Mouse (Mus musculus) spleen, adult 12 weeks (tissue): ENCODE data around the gene Nxpe4.
"Not testable (repeated sequence)": the region's sequence is repeated elsewhere in the genome, so short reads cannot be mapped to it uniquely, and the experiment has no call there.

Source experiments
- DNase-seq: peaks from one replicate; pipeline ENCODE4 v3.0.0; 2022; ENCODE audit warnings: low spot score

The Nxpe4 gene

DNA sequence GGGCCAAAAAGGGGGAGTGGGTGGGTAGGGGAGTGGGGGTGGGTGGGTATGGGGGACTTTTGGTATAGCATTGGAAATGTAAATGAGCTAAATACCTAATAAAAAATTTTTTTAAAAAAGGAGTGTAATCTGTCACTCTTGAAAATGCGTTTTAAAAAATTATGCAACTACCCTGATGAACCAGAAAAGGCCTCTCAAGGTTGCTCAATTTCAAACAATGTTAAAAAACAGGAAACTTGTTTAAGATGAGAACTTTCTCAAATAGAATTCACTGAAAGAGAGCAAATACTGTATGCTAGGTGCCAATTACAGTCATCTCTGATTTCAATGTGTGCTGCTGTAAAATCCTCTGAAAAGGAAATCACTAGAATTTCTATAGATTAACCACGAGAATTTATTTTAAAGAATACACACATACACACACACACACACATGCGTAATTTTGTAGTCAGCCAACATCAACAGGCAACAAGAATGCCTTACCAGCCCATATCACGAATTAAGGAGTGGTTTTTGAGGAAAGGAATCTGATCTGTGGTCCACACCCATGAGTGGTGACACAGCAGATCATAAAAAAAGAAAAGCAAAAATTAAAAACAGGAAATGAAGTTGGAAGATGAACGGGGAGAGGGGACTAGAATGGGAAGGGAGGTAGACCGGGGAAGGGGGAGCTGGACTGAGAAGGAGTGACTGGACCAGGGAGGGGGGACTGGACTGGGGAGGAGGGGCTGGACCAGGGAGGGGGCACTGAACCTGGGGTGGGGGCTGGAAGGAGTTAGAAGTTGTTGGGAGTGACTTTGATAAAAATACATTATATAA is 248.6 kb downstream of the Nxpe4 start:
- no peak for DNase-seq

DNA sequence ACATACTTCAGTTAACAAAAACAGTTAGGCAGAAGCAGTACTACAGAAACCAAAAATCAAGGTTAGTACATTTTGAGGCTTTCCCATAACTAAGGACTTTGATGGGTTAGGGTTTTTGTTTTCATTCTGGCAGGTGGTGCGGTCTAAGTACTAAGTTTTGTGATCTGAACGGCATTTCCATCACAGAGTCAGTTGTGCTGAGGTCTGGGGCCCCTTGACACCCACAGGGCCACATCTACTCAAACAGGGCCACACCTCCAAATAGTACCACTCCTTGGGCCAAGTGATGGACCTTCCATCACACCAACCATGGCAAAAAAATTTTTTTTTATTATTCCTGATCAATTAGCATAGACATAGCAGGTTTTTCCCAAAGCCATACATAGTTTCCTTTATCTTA is 251.8 kb downstream of the Nxpe4 start:
- no peak for DNase-seq

DNA sequence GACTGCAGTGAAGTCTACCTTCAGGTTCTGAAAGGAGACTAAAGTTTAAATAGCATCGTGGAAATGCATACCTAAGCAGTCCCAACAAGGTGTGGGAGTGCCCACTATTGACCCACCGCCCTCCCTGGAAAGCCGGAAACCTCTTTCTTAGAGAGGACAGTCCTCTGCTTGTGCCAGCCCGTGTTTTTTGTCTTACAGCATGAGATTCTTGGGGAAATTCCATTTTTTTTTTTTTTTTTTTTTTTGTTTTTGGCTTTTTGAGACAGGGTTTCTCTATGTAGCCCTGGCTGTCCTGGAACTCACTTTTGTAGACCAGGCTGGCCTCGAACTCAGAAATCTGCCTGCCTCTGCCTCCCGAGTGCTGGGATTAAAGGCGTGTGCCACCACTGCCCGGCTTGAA is 255.5 kb downstream of the Nxpe4 start:
- DNase-seq, result not testable (repeated sequence)

DNA sequence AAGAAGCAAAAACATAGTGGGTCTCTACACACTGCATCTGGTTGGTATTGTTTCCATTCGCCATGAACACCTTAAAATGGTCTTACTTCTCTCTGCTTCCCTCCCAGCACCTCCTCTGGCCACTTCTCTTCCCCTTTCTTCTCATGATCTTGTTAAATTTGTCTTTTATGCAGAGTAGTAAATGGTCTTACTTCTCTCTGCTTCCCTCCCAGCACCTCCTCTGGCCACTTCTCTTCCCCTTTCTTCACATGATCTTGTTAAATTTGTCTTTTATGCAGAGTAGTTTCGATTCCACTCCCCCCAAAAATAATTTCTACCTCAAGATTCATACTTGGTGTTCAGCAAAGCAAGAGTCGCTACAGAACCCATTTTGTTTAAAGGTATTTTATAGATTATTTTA is 256.2 kb downstream of the Nxpe4 start:
- DNase-seq, result no peak

DNA sequence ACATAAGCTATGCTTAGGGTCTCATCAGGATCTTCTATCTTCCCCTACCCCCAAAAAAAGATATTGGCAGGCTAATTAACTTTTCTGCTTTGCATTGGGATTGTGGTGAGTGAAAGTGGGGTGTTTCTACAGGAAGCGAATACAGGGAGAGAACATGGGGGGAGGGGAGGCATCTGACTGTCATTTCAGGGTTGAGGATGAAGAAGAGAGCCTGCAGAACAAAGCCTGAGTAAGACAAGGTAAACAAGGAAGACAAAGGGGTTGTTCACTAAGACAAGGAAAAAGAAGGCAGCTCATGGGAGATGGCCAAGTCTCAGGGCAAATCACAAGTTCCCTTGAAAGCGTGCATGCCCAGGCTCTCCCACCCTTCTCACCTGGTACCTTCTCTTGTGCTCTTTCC is 256.6 kb downstream of the Nxpe4 start:
- no peak for DNase-seq

DNA sequence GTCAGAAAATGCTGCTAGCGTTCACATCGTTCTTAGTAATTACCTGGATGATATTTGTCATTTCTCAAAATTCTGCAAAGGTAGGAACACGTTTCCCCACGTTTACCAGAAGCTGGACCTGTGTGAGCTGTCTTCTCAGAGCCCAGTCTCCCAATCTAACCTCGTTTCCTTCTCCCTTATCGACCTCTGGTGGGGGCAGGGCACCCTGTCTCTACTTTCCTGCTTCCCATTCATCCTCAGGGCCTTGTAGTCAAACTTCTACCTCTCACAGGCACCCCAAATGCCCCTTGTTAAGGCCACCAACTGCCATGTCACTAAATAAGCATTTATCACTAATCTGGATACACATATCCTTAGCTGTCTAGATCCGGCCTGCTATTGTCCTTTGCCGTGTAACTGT is 257.0 kb downstream of the Nxpe4 start:
- no peak for DNase-seq

DNA sequence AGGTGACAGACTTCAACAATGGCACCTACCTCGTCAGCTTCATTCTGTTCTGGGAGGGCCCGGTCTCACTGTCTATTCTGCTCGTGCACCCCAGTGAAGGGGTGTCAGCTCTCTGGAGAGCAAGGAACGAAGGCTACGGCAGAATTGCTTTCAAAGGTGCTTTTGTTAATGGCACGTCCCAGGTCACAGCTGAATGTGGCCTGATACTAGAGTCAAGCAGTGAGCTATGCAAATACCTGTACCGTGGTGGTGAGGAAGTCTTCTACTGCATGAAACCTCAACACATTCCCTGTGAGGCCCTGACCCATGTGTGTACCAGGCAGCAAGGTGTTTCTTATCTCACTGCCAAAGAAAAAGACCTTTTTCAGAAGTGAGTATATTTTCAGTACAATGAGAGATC is 258.6 kb downstream of the Nxpe4 start:
- no peak for DNase-seq

DNA sequence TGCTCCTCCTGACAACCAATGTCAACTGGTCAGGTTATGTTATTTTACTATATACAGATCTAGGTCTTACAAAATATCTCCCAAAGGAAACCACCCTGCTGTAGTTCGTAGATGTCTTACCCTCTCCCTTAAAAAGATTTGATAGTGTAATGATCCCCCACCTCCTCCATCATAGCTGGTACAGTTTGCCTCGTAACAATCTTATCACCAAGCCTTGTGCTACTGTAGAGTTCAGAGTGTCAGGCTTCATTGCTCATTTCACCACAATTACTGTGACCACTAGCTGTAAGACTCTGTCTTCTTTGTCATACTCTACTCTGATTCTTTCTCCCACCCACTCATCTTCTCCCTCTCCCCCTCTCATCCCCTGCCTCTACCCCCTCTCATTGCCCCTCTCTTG is 259.2 kb downstream of the Nxpe4 start:
- DNase-seq, result no peak

DNA sequence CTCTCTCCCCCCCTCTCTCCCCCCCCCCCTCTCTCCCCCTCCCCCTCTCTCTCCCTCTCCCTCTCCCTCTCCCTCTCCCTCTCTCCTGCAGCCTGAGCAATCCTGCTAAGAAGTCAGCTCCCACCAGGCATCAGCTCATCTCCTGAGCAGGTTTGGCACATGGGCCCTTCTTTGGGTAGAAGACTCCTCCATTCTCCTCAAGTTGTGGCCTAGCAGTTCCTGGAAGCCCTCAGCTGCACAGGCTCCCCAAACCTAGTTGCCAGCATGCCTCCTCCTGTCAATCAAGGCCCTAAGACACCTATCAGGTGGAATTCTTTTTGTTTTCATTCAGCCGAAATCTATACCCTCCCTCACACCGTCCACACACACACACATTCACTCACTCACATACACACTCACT is 259.7 kb downstream of the Nxpe4 start:
- no peak for DNase-seq

DNA sequence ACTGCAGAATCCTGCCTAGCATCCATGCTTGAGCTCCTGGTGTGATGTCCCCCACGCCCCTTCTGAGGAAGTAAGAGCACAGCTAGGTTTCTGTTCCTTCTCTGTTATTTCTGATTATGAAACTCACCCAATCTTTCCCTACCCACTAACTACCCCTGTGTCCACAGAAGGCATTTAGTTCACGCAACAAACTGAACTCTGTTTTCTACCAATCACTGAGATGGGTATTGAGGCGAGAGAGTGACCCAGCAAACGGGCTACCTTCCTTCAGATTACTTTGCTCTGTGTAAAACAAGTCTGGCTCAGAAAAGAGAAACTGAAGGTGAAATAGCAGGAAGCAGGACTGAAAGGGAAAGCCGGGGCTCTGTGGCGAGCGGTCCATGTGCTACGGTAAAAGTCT is 260.6 kb downstream of the Nxpe4 start:
- no peak for DNase-seq

DNA sequence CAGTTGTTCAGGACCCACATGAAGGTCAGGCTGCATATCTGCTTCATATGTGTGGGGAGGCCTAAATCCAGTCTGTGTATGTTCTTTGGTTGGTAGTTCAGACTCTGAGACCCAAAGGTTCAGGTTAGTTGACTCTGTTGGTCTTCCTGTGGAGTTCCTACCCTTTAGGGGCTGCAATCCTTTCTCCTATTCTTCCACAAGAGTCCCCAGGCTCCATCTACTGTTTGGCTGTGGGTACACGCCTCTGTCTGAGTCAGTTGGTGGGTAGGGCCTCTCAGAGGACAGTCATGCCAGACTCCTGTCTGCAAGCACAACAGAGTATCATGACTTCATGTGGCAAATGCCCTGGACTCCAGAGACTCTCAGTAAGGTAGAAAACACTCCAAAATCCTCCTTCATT is 261.4 kb downstream of the Nxpe4 start:
- no peak for DNase-seq

DNA sequence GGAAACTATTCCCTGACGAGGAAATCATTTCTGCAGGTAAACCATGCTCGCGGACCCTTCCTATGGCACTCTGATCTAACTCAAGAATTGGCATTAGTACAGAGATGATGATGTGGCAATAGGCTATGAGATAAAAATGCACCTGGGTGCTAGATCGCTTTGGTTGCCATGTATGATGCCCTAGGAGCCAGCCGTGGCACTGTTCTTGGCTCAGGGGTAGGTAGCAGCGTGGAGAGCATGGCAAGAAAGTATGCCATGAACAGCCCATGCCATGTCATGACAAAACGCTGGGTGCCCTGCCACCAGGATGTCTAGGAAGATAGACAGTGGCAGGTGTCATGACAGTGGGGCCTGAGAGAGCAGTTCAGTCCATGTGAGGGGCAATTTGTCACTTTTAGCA is 265.4 kb downstream of the Nxpe4 start:
- DNase-seq, result no peak

DNA sequence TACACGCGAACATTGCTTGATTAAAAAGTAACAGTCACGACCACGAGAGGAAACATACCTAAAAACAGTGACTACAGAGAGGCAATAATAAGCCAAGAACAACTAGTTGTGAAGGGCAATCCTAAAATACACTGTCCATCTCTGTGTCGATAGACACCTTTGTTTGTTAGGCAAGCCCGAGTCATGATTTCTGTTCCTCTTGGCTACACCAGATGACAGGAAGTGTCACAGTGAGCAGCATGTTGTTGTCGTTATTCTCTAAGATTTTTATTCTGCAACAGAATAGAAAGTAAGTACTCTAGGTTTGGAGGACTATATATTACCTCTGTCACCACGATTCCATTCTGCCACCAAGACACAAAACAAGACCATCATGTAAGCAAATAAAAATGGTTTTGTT is 270.6 kb downstream of the Nxpe4 start:
- no peak for DNase-seq

DNA sequence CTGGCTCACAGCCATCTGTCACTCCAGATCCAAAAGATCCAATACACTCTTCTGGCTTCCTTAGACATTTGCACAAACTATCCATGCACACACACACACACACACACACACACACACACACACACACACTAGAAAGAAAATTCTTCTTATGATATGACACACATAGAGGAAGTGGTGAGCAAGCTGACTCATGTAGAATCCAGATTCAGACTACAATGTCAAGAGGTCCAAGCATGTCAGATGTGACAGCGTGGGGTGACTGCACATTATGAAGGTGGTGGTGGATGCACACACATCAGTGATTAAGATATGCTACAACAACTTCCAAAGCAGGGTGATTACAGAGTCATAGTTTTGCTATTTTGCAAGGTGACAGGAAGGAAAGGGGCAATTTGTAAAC is 282.1 kb downstream of the Nxpe4 start:
- DNase-seq, result no peak

DNA sequence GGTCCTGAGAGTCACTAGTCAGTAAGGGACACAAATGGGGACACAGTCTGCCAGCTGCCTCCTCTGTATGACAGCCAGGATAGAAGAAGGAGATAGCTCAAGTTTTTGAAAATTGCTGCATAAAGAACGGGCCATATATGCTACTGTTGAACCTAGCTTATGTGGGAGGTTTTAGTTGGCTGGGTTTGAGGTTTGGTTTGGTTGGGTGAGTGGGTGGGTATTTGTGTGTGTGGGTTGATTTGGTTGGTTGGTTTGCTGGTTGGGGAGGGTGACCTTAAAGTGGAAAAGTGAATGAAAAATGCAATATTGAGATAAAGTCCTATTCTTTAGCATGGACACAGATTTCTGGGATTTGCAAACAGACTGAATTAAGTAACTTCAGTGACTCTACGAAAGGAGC is 283.0 kb downstream of the Nxpe4 start:
- no peak for DNase-seq

DNA sequence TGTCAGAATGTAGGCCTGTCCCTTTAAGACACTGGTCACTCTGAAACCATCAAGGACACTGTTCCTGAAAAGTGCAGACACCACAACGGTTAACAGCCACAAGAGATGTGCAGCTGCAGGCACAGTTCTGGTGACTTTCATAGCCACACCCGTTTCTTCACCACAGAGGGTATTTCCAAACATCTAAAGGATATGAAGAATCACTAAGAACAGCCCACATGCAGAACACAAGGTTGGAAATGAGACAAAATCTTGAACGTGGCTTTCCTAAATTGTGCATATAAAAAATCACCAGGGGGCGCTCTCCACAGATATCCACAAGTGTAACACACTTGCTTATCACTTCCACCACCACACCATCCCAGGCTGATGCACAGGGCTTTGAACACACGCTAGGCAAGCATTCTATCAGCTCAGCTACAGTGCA is 286.0 kb downstream of the Nxpe4 start:
- no peak for DNase-seq
